Mouse (Mus musculus) lung, postnatal 0 days (tissue): Measurements from ENCODE around the gene Sprr2h.

Experiments
- CTCF ChIP-seq: IDR thresholded peaks from 2 replicates; pipeline ENCODE4 v1.5.1; 2016; ENCODE audit warnings: antibody characterized with exemption, mild to moderate bottlenecking
- EP300 ChIP-seq: IDR thresholded peaks from 2 replicates; pipeline ENCODE4 v1.6.1; 2016; ENCODE audit warnings: antibody characterized with exemption, mild to moderate bottlenecking, control low read depth

DNA sequence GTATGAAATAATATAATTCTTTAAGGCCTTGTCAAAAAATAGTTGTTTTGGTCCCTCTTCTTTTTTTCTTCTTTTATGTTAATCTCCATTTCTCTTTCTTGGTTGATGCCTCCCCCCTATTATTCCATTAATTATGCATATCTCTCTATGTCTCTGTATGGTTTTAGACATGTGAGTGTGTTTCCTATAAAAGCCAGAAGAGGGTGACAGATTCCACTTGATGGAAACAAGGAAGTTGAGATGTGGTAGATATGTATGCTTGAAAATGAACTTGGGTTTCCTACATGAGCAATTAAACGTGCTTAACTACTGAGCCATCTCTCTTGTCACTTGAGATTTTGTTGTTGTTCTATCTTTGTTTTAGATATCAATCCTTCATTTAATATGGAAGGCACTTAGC, 8.8 kb downstream of the Sprr2h start:
- peak; percentile 45 for TF ChIP-seq CTCF
- TF ChIP-seq EP300 = no peak
